Mouse (Mus musculus): ENCODE measurements around the gene Nkain2. TPM values are rescaled to one million over a fixed set of nuclear protein-coding genes. Genes with fewer than 3 reads are reported as not detected.

Nkain2 gene
- total RNA-seq, 2 experiments from 2014 or later = 0.26 to 0.43 TPM

- no peak for DNase-seq
Measured at GRCm38 (mm10) chr10:32576559-32577275, 313.5 kb downstream of the Nkain2 start.

GRCm38 (mm10) chr10:32557673-32558072, 332.6 kb downstream of the Nkain2 start:
- no peak for DNase-seq

- DNase-seq = no peak
Measured at GRCm38 (mm10) chr10:32536057-32536456, 354.2 kb downstream of the Nkain2 start.

- DNase-seq = no peak
Measured at GRCm38 (mm10) chr10:32510821-32511220, 379.4 kb downstream of the Nkain2 start.

- DNase-seq = no peak
Measured at GRCm38 (mm10) chr10:32494591-32495182, 395.6 kb downstream of the Nkain2 start.

GRCm38 (mm10) chr10:32493600-32493999, 396.7 kb downstream of the Nkain2 start:
- no peak for DNase-seq

- no peak for DNase-seq
Measured at GRCm38 (mm10) chr10:32462726-32463125, 427.5 kb downstream of the Nkain2 start.

GRCm38 (mm10) chr10:32439932-32440519, 450.2 kb downstream of the Nkain2 start:
- no peak for DNase-seq

- no peak for DNase-seq
Measured at GRCm38 (mm10) chr10:32414228-32414627, 476.0 kb downstream of the Nkain2 start.

- no peak for DNase-seq
Measured at GRCm38 (mm10) chr10:32411331-32411730, 478.9 kb downstream of the Nkain2 start.

- DNase-seq = no peak
Measured at GRCm38 (mm10) chr10:32400961-32401360, 489.3 kb downstream of the Nkain2 start.

- DNase-seq = no peak
Measured at GRCm38 (mm10) chr10:32393859-32394521, 496.3 kb downstream of the Nkain2 start.

GRCm38 (mm10) chr10:32393326-32393725, 496.9 kb downstream of the Nkain2 start:
- no peak for DNase-seq

GRCm38 (mm10) chr10:32312754-32313153, 577.5 kb downstream of the Nkain2 start:
- DNase-seq = no peak

- no peak for DNase-seq
Measured at GRCm38 (mm10) chr10:32301024-32301597, 589.2 kb downstream of the Nkain2 start.

- DNase-seq = no peak
Measured at GRCm38 (mm10) chr10:32290487-32290886, 599.8 kb downstream of the Nkain2 start.

- DNase-seq = no peak
Measured at GRCm38 (mm10) chr10:32283690-32284089, 606.6 kb downstream of the Nkain2 start.

- no peak for DNase-seq
Measured at GRCm38 (mm10) chr10:32243266-32243882, 646.9 kb downstream of the Nkain2 start.

GRCm38 (mm10) chr10:32241168-32241567, 649.1 kb downstream of the Nkain2 start:
- no peak for DNase-seq

GRCm38 (mm10) chr10:32182951-32183350, 707.3 kb downstream of the Nkain2 start:
- DNase-seq = no peak

GRCm38 (mm10) chr10:32091354-32091753, 798.9 kb downstream of the Nkain2 start:
- no peak for DNase-seq

- no peak for DNase-seq
Measured at GRCm38 (mm10) chr10:32060396-32060795, 829.9 kb downstream of the Nkain2 start.
